Mouse (Mus musculus): ENCODE data around the gene Lrrc71.

DNA sequence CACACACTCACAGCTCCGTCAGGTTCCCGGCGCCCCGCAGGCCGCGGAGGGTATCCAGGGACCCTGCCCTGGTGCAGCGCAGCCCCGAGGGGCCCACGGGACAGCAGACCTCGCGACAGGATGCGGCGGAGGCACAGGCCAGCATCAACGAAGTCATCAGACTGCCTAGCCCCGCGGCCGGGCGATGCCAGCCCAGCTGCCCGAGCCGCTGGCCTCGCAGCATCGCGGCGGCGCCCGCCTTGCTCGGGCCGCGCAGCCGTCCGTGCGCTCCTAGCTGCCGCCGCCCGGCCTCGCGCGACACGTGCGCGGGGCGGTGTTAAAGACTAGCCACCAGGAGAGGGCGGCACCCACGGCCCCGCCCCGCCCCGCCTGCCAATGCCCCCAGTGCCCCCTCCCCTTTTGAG lies 46.5 kb upstream of the Lrrc71 start, which contains the start of gene Ntrk1:
- no peak for TF ChIP-seq POLR2A (IDR thresholded peaks at IDR 0.05; ENCODE audit: borderline replicate concordance, low read depth, low read length)
- TF ChIP-seq CTCF (IDR thresholded peaks at IDR 0.05; ENCODE audit: low read depth, low read length), result no peak

Data from bone marrow macrophage, adult 2 months (primary cell).